Comparison of ENCODE assay signal across 8 mouse cellular contexts in the genomic region with DNA sequence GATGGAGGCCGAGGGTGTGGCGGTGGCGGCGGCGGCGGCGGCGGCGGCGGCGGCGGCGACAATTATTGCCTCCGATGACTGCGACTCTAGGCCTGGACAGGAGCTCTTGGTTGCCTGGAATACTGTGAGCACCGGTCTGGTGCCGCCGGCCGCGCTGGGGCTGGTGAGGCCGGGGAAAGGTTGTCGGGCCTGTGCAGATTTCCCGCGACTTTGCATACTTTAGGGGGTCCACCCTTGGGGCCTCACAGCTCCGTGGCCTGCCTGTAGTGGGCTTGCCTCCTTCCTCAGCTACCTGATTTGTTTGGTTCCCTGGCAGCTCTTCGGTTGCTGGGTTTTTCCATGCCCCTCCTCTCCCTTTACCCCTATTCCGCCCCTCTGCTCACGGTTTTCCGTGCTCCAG. TPM values are rescaled to one million over a fixed set of nuclear protein-coding genes. Genes with fewer than 3 reads are reported as not detected.
DNase-seq lines count a peak whose midpoint lies in the region; ATAC-seq and TF ChIP-seq lines count a peak whose summit lies in the region.

No protein-coding gene starts in this region.

- peaks cover 30% of the 10 kb centered on the region for H3K4me1 ChIP-seq in heart, embryonic 13.5 days
- H3K4me1 ChIP-seq in ES-Bruce4 (ENCODE audit: control insufficient read depth, insufficient read depth, low read length) = no peaks in the 10 kb centered on the region
- peaks cover 31% of the 10 kb centered on the region for H3K4me1 ChIP-seq in forebrain, embryonic 16.5 days (replicated peaks; ENCODE audit: control insufficient read depth, insufficient read depth, low read length)
- peaks cover 29% of the 10 kb centered on the region for H3K4me1 ChIP-seq in liver, embryonic 16.5 days (ENCODE audit: control insufficient read depth, low read depth, low read length)

- H3K27me3 ChIP-seq in heart, embryonic 13.5 days (replicated peaks) = no peaks in the 10 kb centered on the region
- H3K27me3 ChIP-seq in ES-Bruce4 (ENCODE audit: control insufficient read depth, insufficient read depth, low read length, poor library complexity, severe bottlenecking) = no peaks in the 10 kb centered on the region
- H3K27me3 ChIP-seq in forebrain, embryonic 16.5 days (replicated peaks; ENCODE audit: control insufficient read depth, insufficient read depth, low read length) = no peaks in the 10 kb centered on the region
- no peaks in the 10 kb centered on the region for H3K27me3 ChIP-seq in liver, embryonic 16.5 days (ENCODE audit: control insufficient read depth, insufficient read depth, low read depth, low read length)

- H3K36me3 ChIP-seq in heart, embryonic 13.5 days = peaks cover 72% of the 10 kb centered on the region
- peaks cover 13% of the 10 kb centered on the region for H3K36me3 ChIP-seq in ES-Bruce4 (ENCODE audit: control insufficient read depth, insufficient read depth, low read length, poor library complexity, severe bottlenecking)
- peaks cover 21% of the 10 kb centered on the region for H3K36me3 ChIP-seq in forebrain, embryonic 16.5 days (ENCODE audit: control insufficient read depth, insufficient read depth)
- H3K36me3 ChIP-seq in liver, embryonic 16.5 days (ENCODE audit: control insufficient read depth, insufficient read depth) = peaks cover 22% of the 10 kb centered on the region

- no peak for TF ChIP-seq EP300 in ES-Bruce4 (IDR thresholded peaks at IDR 0.05; ENCODE audit: insufficient read depth, low read depth, low read length)

- H3K9ac ChIP-seq in heart, embryonic 13.5 days = peak overlapping the region; percentile 94
- H3K9ac ChIP-seq in ES-Bruce4 (ENCODE audit: low read depth, poor library complexity, severe bottlenecking) = peak overlapping the region; percentile 60
- H3K9ac ChIP-seq in forebrain, embryonic 16.5 days (replicated peaks; ENCODE audit: low read depth, low read length) = peak overlapping the region; percentile 83
- peak overlapping the region; percentile 89 for H3K9ac ChIP-seq in liver, embryonic 16.5 days (ENCODE audit: low read depth, low read length)

- peak overlapping the region; percentile 89 for H3K4me3 ChIP-seq in heart, embryonic 13.5 days
- peak overlapping the region; percentile 97 for H3K4me3 ChIP-seq in ES-Bruce4 (ENCODE audit: low read depth, low read length)
- H3K4me3 ChIP-seq in forebrain, embryonic 16.5 days (replicated peaks; ENCODE audit: low read length) = peak overlapping the region; percentile 90
- H3K4me3 ChIP-seq in liver, embryonic 16.5 days (ENCODE audit: low read depth, low read length) = peak overlapping the region; percentile 96

- peak overlapping the region; percentile 74 for H3K27ac ChIP-seq in heart, embryonic 13.5 days (replicated peaks)
- no peak overlapping the region for H3K27ac ChIP-seq in ES-Bruce4 (ENCODE audit: insufficient read depth, low read length)
- H3K27ac ChIP-seq in forebrain, embryonic 16.5 days (ENCODE audit: low read length) = peak overlapping the region; percentile 42
- peak overlapping the region; percentile 73 for H3K27ac ChIP-seq in liver, embryonic 16.5 days (ENCODE audit: low read length)

- H3K9me3 ChIP-seq in heart, embryonic 13.5 days = no peaks in the 10 kb centered on the region
- no peaks in the 10 kb centered on the region for H3K9me3 ChIP-seq in ES-Bruce4 (replicated peaks; ENCODE audit: control insufficient read depth, insufficient read depth, low read length, poor library complexity, severe bottlenecking)
- H3K9me3 ChIP-seq in forebrain, embryonic 16.5 days (ENCODE audit: control insufficient read depth, low read length) = no peaks in the 10 kb centered on the region
- no peaks in the 10 kb centered on the region for H3K9me3 ChIP-seq in liver, embryonic 16.5 days (replicated peaks; ENCODE audit: control insufficient read depth, low read length)

- ATAC-seq in heart, embryonic 13.5 days (ENCODE audit: extremely low read depth, insufficient number of reproducible peaks, low FRiP score, low TSS enrichment) = 0 out of 2 replicates have a peak, but pooled peaks have one; percentile 38
- ATAC-seq in forebrain, embryonic 16.5 days = peak; percentile 66
- ATAC-seq in liver, embryonic 16.5 days (ENCODE audit: low read depth) = peak; percentile 17; the same call in 1 of the 2 replicates

- no peak for TF ChIP-seq POLR2A in ES-Bruce4 (IDR thresholded peaks at IDR 0.05; ENCODE audit: insufficient read depth, low read length)

- intact Hi-C loops in heart, postnatal 25 days (cut with DNase I) = loop anchor here (5.0 kb wide), 1 partner anchor 60 kb away; the partner anchor contains the start of gene Man1b1

- 0% methylated on average over 29 of the region's 29 CpGs for WGBS in heart, embryonic 13.5 days
- WGBS in forebrain, embryonic 16.5 days = under 1% methylated on average over 27 of the region's 29 CpGs
- WGBS in liver, embryonic 16.5 days (ENCODE audit: insufficient replicate concordance) = under 1% methylated on average over 27 of the region's 29 CpGs

- peak overlapping the region; percentile 98 for H3K4me2 ChIP-seq in heart, embryonic 13.5 days
- H3K4me2 ChIP-seq in forebrain, embryonic 16.5 days (ENCODE audit: low read length) = peak overlapping the region; percentile 94
- peak overlapping the region; percentile 82 for H3K4me2 ChIP-seq in liver, embryonic 16.5 days (ENCODE audit: low read depth, low read length)

- no peak for TF ChIP-seq CTCF in ES-Bruce4 (IDR thresholded peaks at IDR 0.05; ENCODE audit: low read depth, low read length)

- no peak for DNase-seq in heart, postnatal 25 days (ENCODE audit: low spot score)
- DNase-seq in layer of hippocampus, postnatal 14 days (ENCODE audit: low spot score in 2 of 2) = no peak
- DNase-seq in right cerebral cortex, postnatal 4 days = no peak
- no peak for DNase-seq in ovary, postnatal 10 days (ENCODE audit: low spot score)

RNA-seq across cellular contexts. Expression of gene Anapc2, which starts 0.2 kb away (rescaled TPM):
- polyA plus RNA-seq in heart, embryonic 13.5 days (2015; fragmentation: Nextera tagmentation; extraction: Ambion mirVana) = 77.3 and 82.5 TPM in 2 replicates
- total RNA-seq in heart, postnatal 25 days (2021) = 10 to 100 TPM; 38.4 to 40.7 TPM
- 72.4 and 76.0 TPM in 2 replicates for polyA plus RNA-seq in ES-Bruce4 (2011; ENCODE audit: insufficient read depth, insufficient read length, low read depth, missing spikeins)
- 150 and 159 TPM in 2 replicates for polyA plus RNA-seq in forebrain, embryonic 16.5 days (2015; fragmentation: Nextera tagmentation; extraction: Ambion mirVana)
- 40.1 and 40.5 TPM in 2 replicates for polyA plus RNA-seq in liver, embryonic 16.5 days (2015; fragmentation: Nextera tagmentation; extraction: Ambion mirVana)
- total RNA-seq in layer of hippocampus, postnatal 14 days (2021) = 10 to 100 TPM; 66.6 to 72.1 TPM

RNA-seq across cellular contexts. Expression of gene Ssna1, which starts 0.3 kb away (rescaled TPM):
- polyA plus RNA-seq in heart, embryonic 13.5 days (2015; fragmentation: Nextera tagmentation; extraction: Ambion mirVana) = 144 and 158 TPM in 2 replicates
- total RNA-seq in heart, postnatal 25 days (2021) = 10 to 100 TPM; 36.7 to 40.5 TPM
- polyA plus RNA-seq in ES-Bruce4 (2011; ENCODE audit: insufficient read depth, insufficient read length, low read depth, missing spikeins) = 47.4 and 49.1 TPM in 2 replicates
- 199 and 204 TPM in 2 replicates for polyA plus RNA-seq in forebrain, embryonic 16.5 days (2015; fragmentation: Nextera tagmentation; extraction: Ambion mirVana)
- 94.7 and 111 TPM in 2 replicates for polyA plus RNA-seq in liver, embryonic 16.5 days (2015; fragmentation: Nextera tagmentation; extraction: Ambion mirVana)
- total RNA-seq in layer of hippocampus, postnatal 14 days (2021) = 10 to 100 TPM; 69.1 to 70.1 TPM

RNA-seq across cellular contexts. Expression of gene Tprn, which starts 10.1 kb away (rescaled TPM):
- 3.5 and 4.3 TPM in 2 replicates for polyA plus RNA-seq in heart, embryonic 13.5 days (2015; fragmentation: Nextera tagmentation; extraction: Ambion mirVana)
- total RNA-seq in heart, postnatal 25 days (2021) = 1 to 10 TPM; 3.6 to 6.0 TPM
- polyA plus RNA-seq in ES-Bruce4 (2011; ENCODE audit: insufficient read depth, insufficient read length, low read depth, missing spikeins) = 12.3 and 16.9 TPM in 2 replicates
- polyA plus RNA-seq in forebrain, embryonic 16.5 days (2015; fragmentation: Nextera tagmentation; extraction: Ambion mirVana) = 14.8 and 16.4 TPM in 2 replicates
- polyA plus RNA-seq in liver, embryonic 16.5 days (2015; fragmentation: Nextera tagmentation; extraction: Ambion mirVana) = 3.7 and 4.7 TPM in 2 replicates
- 10 to 100 TPM; 21.1 to 23.2 TPM for total RNA-seq in layer of hippocampus, postnatal 14 days (2021)

RNA-seq across cellular contexts. Expression of gene Tmem210, which starts 15.4 kb away (rescaled TPM):
- not detected in 2 replicates for polyA plus RNA-seq in heart, embryonic 13.5 days (2015; fragmentation: Nextera tagmentation; extraction: Ambion mirVana)
- not detected for total RNA-seq in heart, postnatal 25 days (2021)
- not detected in 2 replicates for polyA plus RNA-seq in ES-Bruce4 (2011; ENCODE audit: insufficient read depth, insufficient read length, low read depth, missing spikeins)
- not detected in 2 replicates for polyA plus RNA-seq in forebrain, embryonic 16.5 days (2015; fragmentation: Nextera tagmentation; extraction: Ambion mirVana)
- polyA plus RNA-seq in liver, embryonic 16.5 days (2015; fragmentation: Nextera tagmentation; extraction: Ambion mirVana) = not detected in 2 replicates
- total RNA-seq in layer of hippocampus, postnatal 14 days (2021) = not detected

RNA-seq across cellular contexts. Expression of gene Lrrc26, which starts 17.2 kb away (rescaled TPM):
- polyA plus RNA-seq in heart, embryonic 13.5 days (2015; fragmentation: Nextera tagmentation; extraction: Ambion mirVana) = not detected in 2 replicates
- not detected for total RNA-seq in heart, postnatal 25 days (2021)
- not detected in 2 replicates for polyA plus RNA-seq in ES-Bruce4 (2011; ENCODE audit: insufficient read depth, insufficient read length, low read depth, missing spikeins)
- 0.21 TPM in 1 of 2 replicates, not detected in the other for polyA plus RNA-seq in forebrain, embryonic 16.5 days (2015; fragmentation: Nextera tagmentation; extraction: Ambion mirVana)
- not detected in 2 replicates for polyA plus RNA-seq in liver, embryonic 16.5 days (2015; fragmentation: Nextera tagmentation; extraction: Ambion mirVana)
- total RNA-seq in layer of hippocampus, postnatal 14 days (2021) = not detected
